Mouse (Mus musculus) spleen, adult 2 months (tissue): Measurements from ENCODE around the gene Slc16a6. TPM values are rescaled to one million over a fixed set of nuclear protein-coding genes. Genes with fewer than 3 reads are reported as not detected.

Source experiments
- DNase-seq, 2 experiments: peaks; one replicate each; pipeline versions ENCODE4 v3.0.0 to v3.0.0-alpha.2; 2012 to 2021; ENCODE audit warnings: low spot score in 2 of 2, low read depth in 1 of 2
- H3K27ac ChIP-seq: fragments of 200-500 bp; 2 replicates; pipeline ENCODE4 v1.5.1; 2012; ENCODE audit warnings: low read length, inconsistent platforms; ENCODE audit not compliant: insufficient read depth
- H3K27me3 ChIP-seq: fragments of 200-500 bp; 2 replicates; pipeline ENCODE4 v1.6.1; 2012; ENCODE audit warnings: mild to moderate bottlenecking, moderate library complexity, low read length, inconsistent platforms; ENCODE audit not compliant: control insufficient read depth, insufficient read depth
- H3K36me3 ChIP-seq: fragments of 200-500 bp; 2 replicates; pipeline ENCODE4 v1.6.1; 2012; ENCODE audit warnings: mild to moderate bottlenecking, low read length, inconsistent platforms; ENCODE audit not compliant: control insufficient read depth, insufficient read depth
- H3K4me1 ChIP-seq: fragments of 200-500 bp; 2 replicates; pipeline ENCODE4 v1.6.1; 2011; ENCODE audit warnings: inconsistent platforms; ENCODE audit not compliant: control insufficient read depth, insufficient read depth, insufficient read length
- H3K4me3 ChIP-seq: fragments of 200-500 bp; 2 replicates; pipeline ENCODE4 v1.5.1; 2011; ENCODE audit warnings: mild to moderate bottlenecking, inconsistent platforms; ENCODE audit not compliant: insufficient read depth, insufficient read length; ENCODE audit errors: extremely low read depth
- CTCF ChIP-seq: fragments of 200-500 bp; IDR thresholded peaks from 2 replicates; pipeline ENCODE4 v1.5.1; 2011; ENCODE audit warnings: mild to moderate bottlenecking, inconsistent platforms; ENCODE audit not compliant: insufficient read depth, insufficient read length, insufficient replicate concordance; ENCODE audit errors: extremely low read depth
- POLR2A ChIP-seq: fragments of 200-500 bp; IDR thresholded peaks from 2 replicates; pipeline ENCODE4 v1.6.1; 2011; ENCODE audit warnings: low read depth, low read length, inconsistent platforms
- WGBS: fragments of 180-500 bp; shearing (Covaris S2); methylation state at CpG from one replicate; pipeline ENCODE4 v1.1.7; 2018; 5-methylcytosine and 5-hydroxymethylcytosine counted together
- polyA plus RNA-seq: library from polyadenylated mRNA; depleted of rRNA; stranded (reverse); fragments of >200 nt; gene quantifications from 2 replicates; pipeline ENCODE4 v1.2.3, GENCODE M21; 2012

Slc16a6 gene
- polyA plus RNA-seq, 1 experiment = 9.8 TPM

GRCm38 (mm10) chr11:109425392-109426271, 47.8 kb downstream of the Slc16a6 start, which contains the start of gene Amz2:
Amz2 (plus strand) TSS chr11:109425946.
- Histone ChIP-seq H3K36me3 (peaks cover 7% of the 10 kb centered on the region), H3K27me3 (no peaks in the 10 kb centered on the region), H3K27ac (peak within 1 kb of the TSS; percentile 87), H3K4me1 (peaks cover 14% of the 10 kb centered on the region; the same call in 1 of the 2 replicates), H3K4me3 (peak within 1 kb of the TSS; percentile 58)
- TF ChIP-seq CTCF (peak; percentile 92), POLR2A (peak; percentile 26)
- WGBS = under 1% methylated on average over 65 of the region's 65 CpGs
- peak; percentile 98 to 99 for DNase-seq

- Histone ChIP-seq H3K27ac (no peak overlapping the region), H3K27me3 (no peaks in the 10 kb centered on the region), H3K4me1 (peaks cover 14% of the 10 kb centered on the region; the same call in 1 of the 2 replicates), H3K36me3 (no peaks in the 10 kb centered on the region), H3K4me3 (no peak overlapping the region)
- no peak for DNase-seq
- 75% methylated on average over 1 of the region's 1 CpGs for WGBS
- TF ChIP-seq CTCF = no peak
- TF ChIP-seq POLR2A = no peak
Measured at GRCm38 (mm10) chr11:109423294-109423693, 50.1 kb downstream of the Slc16a6 start.

- WGBS = 96% methylated on average over 4 of the region's 4 CpGs
- TF ChIP-seq POLR2A = no peak
- no peak for TF ChIP-seq CTCF
- H3K36me3 ChIP-seq = no peaks in the 10 kb centered on the region
- no peaks in the 10 kb centered on the region for H3K27me3 ChIP-seq
- peaks cover 16% of the 10 kb centered on the region; the same call in 1 of the 2 replicates for H3K4me1 ChIP-seq
- no peak overlapping the region for H3K27ac ChIP-seq
- DNase-seq = no peak
- H3K4me3 ChIP-seq = no peak overlapping the region
Measured at GRCm38 (mm10) chr11:109422263-109422662, 51.1 kb downstream of the Slc16a6 start.

GRCm38 (mm10) chr11:109421205-109421604, 52.2 kb downstream of the Slc16a6 start:
- Histone ChIP-seq H3K4me3 (no peak overlapping the region), H3K27me3 (no peaks in the 10 kb centered on the region), H3K27ac (peak overlapping the region; percentile 68), H3K36me3 (no peaks in the 10 kb centered on the region), H3K4me1 (peaks cover 14% of the 10 kb centered on the region; the same call in 1 of the 2 replicates)
- WGBS = 37% methylated on average over 5 of the region's 5 CpGs
- DNase-seq = no peak
- no peak for TF ChIP-seq CTCF
- no peak for TF ChIP-seq POLR2A

- peak overlapping the region; percentile 91 for H3K27ac ChIP-seq
Measured at GRCm38 (mm10) chr11:109420567-109420962, 52.8 kb downstream of the Slc16a6 start.

GRCm38 (mm10) chr11:109419961-109420566, 53.3 kb downstream of the Slc16a6 start:
- Histone ChIP-seq H3K4me3 (peak overlapping the region; percentile 34; the same call in 1 of the 2 replicates), H3K36me3 (no peaks in the 10 kb centered on the region), H3K4me1 (peaks cover 14% of the 10 kb centered on the region; the same call in 1 of the 2 replicates), H3K27me3 (no peaks in the 10 kb centered on the region), H3K27ac (peak overlapping the region; percentile 91)
- 4% methylated on average over 16 of the region's 16 CpGs for WGBS
- DNase-seq = peak; percentile 81 to 94
- no peak for TF ChIP-seq CTCF
- TF ChIP-seq POLR2A = peak; percentile 42; the same call in 1 of the 2 replicates

More at GRCm38 (mm10) chr11:109420567-109420962, 52.8 kb downstream of the Slc16a6 start:
- H3K36me3 ChIP-seq = no peaks in the 10 kb centered on the region
- 17% methylated on average over 14 of the region's 14 CpGs for WGBS
- no peak for TF ChIP-seq CTCF
- no peak for TF ChIP-seq POLR2A
- H3K4me1 ChIP-seq = peaks cover 14% of the 10 kb centered on the region; the same call in 1 of the 2 replicates
- H3K27me3 ChIP-seq = no peaks in the 10 kb centered on the region
- H3K4me3 ChIP-seq = peak overlapping the region; percentile 34; the same call in 1 of the 2 replicates
- peak in 1 of 2 experiments; percentile 68 for DNase-seq
